Mouse (Mus musculus) liver, postnatal 0 days (tissue): Measurements from ENCODE around the gene Cyp2d40. TPM values are rescaled to one million over a fixed set of nuclear protein-coding genes. Genes with fewer than 3 reads are reported as not detected.

ENCODE experiments used
- ATAC-seq: fragments of 200-750 bp; cut with Nextera tagmentation; 2 replicates; pipeline ENCODE4 v1.8.0; 2017; ENCODE audit warnings: mild to moderate bottlenecking, moderate library complexity
- DNase-seq: peaks from one replicate; pipeline ENCODE4 v3.0.0-alpha.2; 2016
- H3K27ac ChIP-seq: fragments of 300-500 bp; sonication (generic); 2 replicates; pipeline ENCODE4 v1.5.1; 2014; ENCODE audit warnings: antibody characterized with exemption, moderate library complexity, mild to moderate bottlenecking, low read depth
- H3K27me3 ChIP-seq: fragments of 300-500 bp; sonication (generic); 2 replicates; pipeline ENCODE4 v1.6.1; 2014; ENCODE audit warnings: low read length, control low read depth, mixed read lengths; ENCODE audit not compliant: insufficient read depth
- H3K36me3 ChIP-seq: fragments of 300-500 bp; sonication (generic); replicated peaks from 2 replicates; pipeline ENCODE4 v1.6.1; 2014; ENCODE audit warnings: mild to moderate bottlenecking, control low read depth, low read length, moderate library complexity, mixed read lengths; ENCODE audit not compliant: insufficient read depth
- H3K4me1 ChIP-seq: fragments of 300-500 bp; sonication (generic); 2 replicates; pipeline ENCODE4 v1.6.1; 2014; ENCODE audit warnings: antibody characterized with exemption, mild to moderate bottlenecking, control low read depth; ENCODE audit not compliant: insufficient read depth
- H3K4me2 ChIP-seq: fragments of 300-500 bp; sonication (generic); 2 replicates; pipeline ENCODE4 v1.6.1; 2014; ENCODE audit warnings: low read depth, mild to moderate bottlenecking, low read length, moderate library complexity, mixed read lengths
- H3K4me3 ChIP-seq: fragments of 300-500 bp; sonication (generic); 2 replicates; pipeline ENCODE4 v1.5.1; 2014; ENCODE audit warnings: low read depth, low read length
- H3K9ac ChIP-seq: fragments of 300-500 bp; sonication (generic); replicated peaks from 2 replicates; pipeline ENCODE4 v1.6.1; 2014; ENCODE audit warnings: mild to moderate bottlenecking, moderate library complexity
- H3K9me3 ChIP-seq: fragments of 300-500 bp; sonication (generic); 2 replicates; pipeline ENCODE4 v1.6.1; 2016; ENCODE audit warnings: mild to moderate bottlenecking, control low read depth, low read length, mixed read lengths
- CTCF ChIP-seq: sonication (generic); IDR thresholded peaks from 2 replicates; pipeline ENCODE4 v1.5.1; 2016; ENCODE audit warnings: antibody characterized with exemption, low read depth
- EP300 ChIP-seq: IDR thresholded peaks from 2 replicates; pipeline ENCODE4 v1.6.1; 2016; ENCODE audit warnings: antibody characterized with exemption, low read depth, mild to moderate bottlenecking
- WGBS: fragments of 180-500 bp; shearing (Covaris S2); extraction: QIAGEN DNeasy Blood & Tissue Kit; methylation state at CpG from one replicate; pipeline ENCODE4 v1.1.7; 2014; ENCODE audit not compliant: insufficient replicate concordance; 5-methylcytosine and 5-hydroxymethylcytosine counted together
- polyA plus RNA-seq: library from polyadenylated mRNA; unstranded; fragments of >200 nt; fragmentation: Nextera tagmentation; extraction: Ambion mirVana; gene quantifications from 2 replicates; pipeline ENCODE4 v1.2.1, GENCODE M21; 2015

Cyp2d40 gene
- 0.83 and 1.3 TPM in 2 replicates for polyA plus RNA-seq

- ATAC-seq (peak; percentile 85), DNase-seq (no peak)
- H3K4me2 ChIP-seq, result no peak within 1 kb of the TSS
- H3K9me3 ChIP-seq, result no peaks in the 10 kb centered on the region
- no peak within 1 kb of the TSS for H3K9ac ChIP-seq
- H3K27ac ChIP-seq, result 0 out of 2 replicates have a peak within 1 kb of the TSS, but pooled peaks have one; percentile 18
- H3K4me3 ChIP-seq, result no peak within 1 kb of the TSS
- H3K27me3 ChIP-seq, result no peaks in the 10 kb centered on the region
- TF ChIP-seq CTCF (no peak), EP300 (no peak)
- 82% methylated on average over 9 of the region's 9 CpGs for WGBS
- no peaks in the 10 kb centered on the region for H3K36me3 ChIP-seq
- peaks cover 6% of the 10 kb centered on the region; the same call in 1 of the 2 replicates for H3K4me1 ChIP-seq
Measured at GRCm38 (mm10) chr15:82763631-82764420, at the start of gene Cyp2d40. Gene Cyp2d40, minus strand, starts transcription at chr15:82764183.

GRCm38 (mm10) chr15:82810556-82810955 is 46.6 kb upstream of the Cyp2d40 start:
- no peak overlapping the region for H3K9ac ChIP-seq
- 0 out of 2 replicates have a peak, but pooled peaks cover 3% of the 10 kb centered on the region for H3K4me1 ChIP-seq
- peaks cover 18% of the 10 kb centered on the region for H3K36me3 ChIP-seq
- H3K4me3 ChIP-seq, result no peak overlapping the region
- 38% methylated on average over 1 of the region's 1 CpGs for WGBS
- no peak overlapping the region for H3K4me2 ChIP-seq
- no peaks in the 10 kb centered on the region for H3K27me3 ChIP-seq
- no peak overlapping the region for H3K27ac ChIP-seq
- peak; percentile 77 for ATAC-seq
- DNase-seq, result no peak
- no peaks in the 10 kb centered on the region for H3K9me3 ChIP-seq
- no peak for TF ChIP-seq CTCF
- peak; percentile 89 for TF ChIP-seq EP300

- no peak overlapping the region for H3K27ac ChIP-seq
- 52% methylated on average over 6 of the region's 6 CpGs for WGBS
Measured at GRCm38 (mm10) chr15:82809511-82809910, 45.5 kb upstream of the Cyp2d40 start.

GRCm38 (mm10) chr15:82806969-82807763 is 43.2 kb upstream of the Cyp2d40 start:
- ATAC-seq (no peak), DNase-seq (no peak)
- Histone ChIP-seq H3K9ac (no peak overlapping the region), H3K36me3 (peaks cover 6% of the 10 kb centered on the region; the same call in 1 of the 2 replicates), H3K4me1 (0 out of 2 replicates have a peak, but pooled peaks cover 3% of the 10 kb centered on the region), H3K9me3 (no peaks in the 10 kb centered on the region), H3K27ac (no peak overlapping the region), H3K4me2 (no peak overlapping the region), H3K27me3 (no peaks in the 10 kb centered on the region), H3K4me3 (no peak overlapping the region)
- WGBS, result 68% methylated on average over 5 of the region's 5 CpGs
- TF ChIP-seq EP300 (no peak), CTCF (no peak)

More at GRCm38 (mm10) chr15:82809511-82809910, 45.5 kb upstream of the Cyp2d40 start:
- TF ChIP-seq EP300 (no peak), CTCF (no peak)
- H3K4me1 ChIP-seq, result 0 out of 2 replicates have a peak, but pooled peaks cover 3% of the 10 kb centered on the region
- peaks cover 17% of the 10 kb centered on the region for H3K36me3 ChIP-seq
- no peak overlapping the region for H3K9ac ChIP-seq
- no peaks in the 10 kb centered on the region for H3K27me3 ChIP-seq
- no peak overlapping the region for H3K4me2 ChIP-seq
- DNase-seq, result no peak
- no peaks in the 10 kb centered on the region for H3K9me3 ChIP-seq
- no peak overlapping the region for H3K4me3 ChIP-seq
- ATAC-seq, result peak; percentile 33; the same call in 1 of the 2 replicates

GRCm38 (mm10) chr15:82804708-82805639 is 41.0 kb upstream of the Cyp2d40 start:
- Histone ChIP-seq H3K4me1 (0 out of 2 replicates have a peak, but pooled peaks cover 3% of the 10 kb centered on the region), H3K4me3 (no peak overlapping the region), H3K27ac (no peak overlapping the region), H3K27me3 (no peaks in the 10 kb centered on the region), H3K36me3 (no peaks in the 10 kb centered on the region), H3K9me3 (no peaks in the 10 kb centered on the region), H3K4me2 (no peak overlapping the region), H3K9ac (no peak overlapping the region)
- TF ChIP-seq CTCF (peak; percentile 91), EP300 (no peak)
- peak; percentile 85 for DNase-seq
- 69% methylated on average over 5 of the region's 5 CpGs for WGBS
- ATAC-seq, result 0 out of 2 replicates have a peak, but pooled peaks have one; percentile 36
